Mouse (Mus musculus) brain, embryonic 14.5 days (tissue): ENCODE data around the gene Rad9a. TPM values are rescaled to one million over a fixed set of nuclear protein-coding genes. Genes with fewer than 3 reads are reported as not detected.
"Not testable (repeated sequence)": the region's sequence is repeated elsewhere in the genome, so short reads cannot be mapped to it uniquely, and the experiment has no call there.

Experiments used
- DNase-seq: peaks from one replicate; pipeline ENCODE4 v3.0.0-alpha.2; 2011; ENCODE audit warnings: low read depth
- CTCF ChIP-seq: fragments of 200-500 bp; IDR thresholded peaks from 2 replicates; pipeline ENCODE4 v1.5.1; 2012; ENCODE audit warnings: inconsistent platforms, mild to moderate bottlenecking, moderate library complexity, borderline replicate concordance; ENCODE audit not compliant: insufficient read depth, insufficient read length; ENCODE audit errors: extremely low read depth
- POLR2A ChIP-seq: fragments of 200-500 bp; IDR thresholded peaks from 2 replicates; pipeline ENCODE4 v1.6.1; 2012; ENCODE audit warnings: mild to moderate bottlenecking, inconsistent platforms, borderline replicate concordance; ENCODE audit not compliant: poor library complexity, insufficient read depth, insufficient read length, severe bottlenecking; ENCODE audit errors: extremely low read depth
- polyA plus RNA-seq: library from polyadenylated mRNA; depleted of rRNA; stranded (reverse); fragments of >200 nt; gene quantifications from 2 replicates; pipeline ENCODE4 v1.2.3, GENCODE M21; 2012; rRNA removed

The Rad9a gene
- 32.7 and 49.1 TPM in 2 replicates for polyA plus RNA-seq

- TF ChIP-seq POLR2A (peak; percentile 30; the same call in 1 of the 2 replicates), CTCF (no peak)
- DNase-seq: peak; percentile 98
These were observed at the start of gene Rad9a for GRCm38 (mm10) chr19:4201291-4201909. Rad9a (minus strand) TSS chr19:4201662.

- not testable (repeated sequence) for DNase-seq
These were observed 47.2 kb upstream of the Rad9a start for GRCm38 (mm10) chr19:4248683-4249082.

GRCm38 (mm10) chr19:4247010-4247409, 45.5 kb upstream of the Rad9a start:
- DNase-seq: no peak
- TF ChIP-seq CTCF (no peak; the same call in 1 of the 2 replicates), POLR2A (no peak)

- TF ChIP-seq CTCF (no peak), POLR2A (no peak)
- no peak for DNase-seq
These were observed 43.3 kb upstream of the Rad9a start for GRCm38 (mm10) chr19:4244775-4245174.

GRCm38 (mm10) chr19:4242416-4242815, 41.0 kb upstream of the Rad9a start:
- TF ChIP-seq POLR2A (no peak), CTCF (no peak)
- DNase-seq: no peak

- no peak for DNase-seq
- TF ChIP-seq CTCF (no peak), POLR2A (no peak)
These were observed 38.8 kb upstream of the Rad9a start for GRCm38 (mm10) chr19:4240247-4240668.

GRCm38 (mm10) chr19:4234548-4234947, 33.1 kb upstream of the Rad9a start:
- TF ChIP-seq POLR2A (no peak), CTCF (no peak)
- no peak for DNase-seq

GRCm38 (mm10) chr19:4232651-4233050, 31.2 kb upstream of the Rad9a start:
- DNase-seq: no peak
- TF ChIP-seq POLR2A: no peak
- no peak for TF ChIP-seq CTCF

GRCm38 (mm10) chr19:4232186-4232572, 30.7 kb upstream of the Rad9a start:
- no peak for DNase-seq
- TF ChIP-seq POLR2A: no peak
- TF ChIP-seq CTCF: no peak

- DNase-seq: peak; percentile 98
- TF ChIP-seq POLR2A (no peak), CTCF (no peak)
These were observed 30.1 kb upstream of the Rad9a start, which contains the start of gene Pold4 for GRCm38 (mm10) chr19:4231253-4232185. Pold4 (plus strand) TSS chr19:4231899.

GRCm38 (mm10) chr19:4230415-4230814, 29.0 kb upstream of the Rad9a start:
- TF ChIP-seq CTCF (no peak), POLR2A (no peak)
- DNase-seq: no peak
